Mouse (Mus musculus): ENCODE measurements at regions not wholly inside any gene's neighbourhood (a gene's known extent, or its start where the extent isn't known, plus 50 kb on each side); places are given as distances from the start of the nearest gene placed in this dataset.

DNA sequence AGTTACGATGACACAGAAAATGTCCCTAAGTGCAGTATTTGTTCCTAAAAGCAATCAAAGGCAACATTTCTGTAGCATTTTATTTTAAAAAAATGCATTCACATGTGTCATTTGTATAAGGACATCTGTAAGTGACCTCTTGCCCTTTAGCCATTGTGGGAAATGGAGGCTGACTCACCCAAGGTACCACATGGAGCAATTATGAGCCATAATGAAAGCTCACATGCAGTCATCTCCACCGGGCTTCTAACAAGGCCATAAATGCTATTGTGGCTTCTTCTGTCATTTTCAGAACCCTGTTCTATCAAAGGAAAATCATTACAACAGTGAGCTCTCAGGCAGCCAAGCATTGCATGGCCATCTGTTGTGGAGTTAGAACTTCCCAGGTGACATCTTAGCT lies 75.9 kb upstream of the Jun start:
- TF ChIP-seq CTCF (IDR thresholded peaks at IDR 0.05; ENCODE audit: borderline replicate concordance, control insufficient read depth, extremely low read depth, insufficient read depth, low read length, poor library complexity) (no peak), POLR2A (IDR thresholded peaks at IDR 0.05; ENCODE audit: control insufficient read depth, extremely low read depth, insufficient read depth, low read length, poor library complexity) (no peak)
